Mouse (Mus musculus): Measurements from ENCODE around the gene Zfyve19.

DNA sequence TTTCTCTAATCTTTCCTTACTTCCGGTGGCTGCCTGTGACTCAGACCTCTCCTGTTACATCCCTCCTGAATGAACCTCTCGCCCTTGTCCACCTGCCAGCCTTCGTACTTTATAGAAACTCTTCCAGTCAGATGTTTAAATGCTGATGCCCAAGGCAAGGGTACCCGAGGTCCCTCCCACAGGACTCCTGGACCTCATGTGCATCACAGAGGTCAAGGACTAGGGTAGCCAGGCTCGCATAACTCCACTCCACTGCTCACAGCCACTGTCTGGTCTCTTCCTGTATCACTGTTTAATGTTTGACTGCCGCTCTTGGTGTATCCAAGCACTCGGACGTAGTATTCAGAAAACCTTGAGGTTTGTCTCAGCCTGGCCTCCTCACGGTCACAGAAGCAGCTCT is 34.1 kb downstream of the Zfyve19 start:
- TF ChIP-seq CTCF (IDR thresholded peaks at IDR 0.05; ENCODE audit: extremely low read depth, insufficient read depth, insufficient read length, insufficient replicate concordance) (no peak), POLR2A (IDR thresholded peaks at IDR 0.05; ENCODE audit: low read depth, low read length) (no peak)

Measured in spleen, adult 2 months (tissue).